Mouse (Mus musculus) thymus, postnatal 0 days (tissue): ENCODE results near the gene Gtf2f2. TPM values are rescaled to one million over a fixed set of nuclear protein-coding genes. Genes with fewer than 3 reads are reported as not detected.
"Not testable (repeated sequence)": the region's sequence is repeated elsewhere in the genome, so short reads cannot be mapped to it uniquely, and the experiment has no call there.

Experiments used
- DNase-seq: peaks from one replicate; pipeline ENCODE4 v3.0.0-alpha.2; 2015; ENCODE audit warnings: low spot score
- polyA plus RNA-seq: library from polyadenylated mRNA; unstranded; fragments of >200 nt; fragmentation: Nextera tagmentation; extraction: Ambion mirVana; gene quantifications from 2 replicates; pipeline ENCODE4 v1.2.1, GENCODE M21; 2015

Gene Gtf2f2
- polyA plus RNA-seq, 1 experiment from 2014 or later: 63.8 TPM

DNA sequence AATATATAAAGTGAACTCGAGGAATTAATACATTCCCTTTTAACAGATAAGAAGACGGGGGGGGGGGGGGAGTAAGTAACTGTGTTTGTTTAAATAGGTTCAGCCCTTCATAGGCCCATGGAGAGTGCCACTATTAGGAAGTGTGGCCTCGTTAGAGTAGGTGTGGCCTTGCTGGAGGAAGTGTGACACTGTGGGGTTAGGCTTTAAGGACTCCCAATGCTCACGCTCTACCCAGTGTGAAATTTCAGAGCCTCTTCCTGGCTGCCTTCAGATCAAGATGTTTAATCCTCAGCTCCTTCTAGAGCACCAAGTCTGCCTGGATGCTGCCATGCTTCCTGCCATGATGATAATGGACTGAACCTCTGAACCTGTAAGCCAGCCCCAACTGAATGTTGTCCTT lies 8.9 kb downstream of the Gtf2f2 start:
- DNase-seq: no peak

GRCm38 (mm10) chr14:75998082-75998481 lies 12.6 kb downstream of the Gtf2f2 start:
- no peak for DNase-seq

DNA sequence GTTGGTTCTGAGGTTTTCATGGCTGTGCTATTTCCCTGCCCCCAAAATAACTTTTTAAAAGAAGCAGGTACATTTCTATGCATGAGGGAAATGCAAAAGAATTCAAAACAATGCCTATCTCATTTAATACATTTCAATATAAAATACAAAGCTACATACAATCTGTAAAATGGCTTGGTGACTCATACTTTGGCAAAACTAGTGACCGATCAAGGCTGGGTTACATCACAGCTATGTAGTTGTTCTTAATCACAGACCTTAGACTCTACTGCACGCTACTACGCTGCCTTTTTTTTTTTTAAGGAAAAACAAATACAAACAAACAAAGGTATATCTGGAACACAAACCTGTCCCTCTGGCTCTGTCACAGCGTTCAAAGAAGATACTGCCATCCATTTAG lies 18.3 kb downstream of the Gtf2f2 start:
- no peak for DNase-seq

DNA sequence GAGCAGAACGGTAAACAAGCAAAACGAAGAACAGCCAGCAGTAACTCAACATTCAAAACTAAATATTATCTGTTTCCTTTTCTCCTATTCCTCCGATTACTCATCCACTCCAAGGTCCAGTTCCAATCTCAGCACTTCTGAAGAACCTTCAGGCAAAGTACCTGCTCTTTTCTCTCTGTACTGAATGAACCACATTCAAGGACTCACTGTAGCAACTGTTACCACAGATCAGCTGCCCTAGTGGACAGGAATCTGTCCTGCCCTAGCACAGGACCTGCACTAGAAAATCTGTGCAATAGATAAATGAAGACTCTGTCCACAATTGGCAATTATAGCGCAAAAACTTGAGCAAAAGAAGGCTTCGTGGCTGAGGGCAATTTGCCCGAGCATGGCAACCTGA lies 19.7 kb downstream of the Gtf2f2 start:
- no peak for DNase-seq

- no peak for DNase-seq
Observed at GRCm38 (mm10) chr14:75989168-75989567, 21.5 kb downstream of the Gtf2f2 start.

DNA sequence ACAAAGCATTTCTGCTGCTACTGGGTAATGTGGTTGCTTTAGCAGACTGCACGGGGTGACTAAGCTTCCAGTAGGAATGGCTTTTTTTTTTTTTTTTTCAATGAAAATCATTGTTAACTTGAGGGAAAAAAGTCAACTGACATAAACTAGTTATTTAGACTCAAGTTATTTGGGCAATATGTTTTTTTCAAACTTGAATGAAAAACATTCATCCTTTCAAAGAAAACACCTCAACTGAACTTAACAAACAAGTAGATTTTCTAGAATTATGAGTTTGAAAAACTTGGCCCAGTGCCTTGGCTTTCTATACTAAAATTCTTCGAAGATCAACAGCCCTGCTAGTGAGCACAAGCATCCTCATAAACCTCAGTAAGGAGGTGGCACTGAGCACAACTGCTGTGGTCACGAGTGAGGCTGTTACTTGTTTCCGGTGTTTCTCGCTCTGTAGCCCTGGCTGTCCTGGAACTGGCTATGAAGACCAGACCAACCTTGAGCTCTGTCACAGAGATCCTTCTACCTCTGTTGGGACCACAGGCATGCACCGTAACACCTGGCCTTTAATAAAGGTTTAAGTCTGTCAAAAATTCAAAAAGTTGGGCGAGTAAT lies 23.7 kb downstream of the Gtf2f2 start:
- DNase-seq: peak; percentile 4

GRCm38 (mm10) chr14:75985112-75985511 lies 25.6 kb downstream of the Gtf2f2 start:
- no peak for DNase-seq

DNA sequence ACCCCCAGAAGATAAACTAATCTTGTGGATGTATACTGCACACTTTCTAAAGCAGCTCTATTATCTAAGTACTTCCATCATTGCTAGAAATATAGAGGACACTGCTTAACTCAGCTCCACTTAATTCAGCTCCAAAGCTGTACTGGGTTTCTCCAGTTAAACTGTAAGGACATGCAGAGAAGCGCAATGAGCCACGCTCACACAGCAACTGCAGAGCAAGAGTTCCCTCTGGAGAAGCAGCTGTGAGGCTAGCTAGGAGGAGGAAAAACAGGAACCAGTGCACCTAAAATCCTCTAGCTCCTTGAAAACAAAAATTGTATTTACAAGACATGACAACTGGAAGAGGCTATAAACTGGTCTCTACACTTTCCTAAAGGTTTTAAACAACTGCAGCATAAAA lies 26.8 kb downstream of the Gtf2f2 start:
- DNase-seq: no peak

DNA sequence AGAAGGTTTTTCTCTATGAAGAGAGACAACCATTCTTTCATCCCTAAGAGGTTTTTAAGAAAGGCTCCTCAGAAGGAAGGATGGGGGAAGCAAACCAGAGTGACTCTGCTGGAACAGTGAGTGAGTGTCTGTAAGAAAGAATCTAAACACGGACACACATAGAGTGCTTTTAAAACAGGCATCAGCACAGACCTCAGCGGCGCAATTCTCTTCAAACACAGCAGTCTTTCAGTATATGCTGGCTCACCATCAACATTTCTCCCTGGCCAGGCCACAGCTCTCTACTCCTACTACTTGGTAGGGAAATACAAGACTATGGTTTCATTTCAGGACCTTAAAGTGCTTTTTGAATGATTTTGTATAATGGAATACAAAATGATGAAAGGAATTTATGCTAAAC lies 29.4 kb downstream of the Gtf2f2 start:
- no peak for DNase-seq

GRCm38 (mm10) chr14:75976107-75976506 lies 34.6 kb downstream of the Gtf2f2 start:
- no peak for DNase-seq

DNA sequence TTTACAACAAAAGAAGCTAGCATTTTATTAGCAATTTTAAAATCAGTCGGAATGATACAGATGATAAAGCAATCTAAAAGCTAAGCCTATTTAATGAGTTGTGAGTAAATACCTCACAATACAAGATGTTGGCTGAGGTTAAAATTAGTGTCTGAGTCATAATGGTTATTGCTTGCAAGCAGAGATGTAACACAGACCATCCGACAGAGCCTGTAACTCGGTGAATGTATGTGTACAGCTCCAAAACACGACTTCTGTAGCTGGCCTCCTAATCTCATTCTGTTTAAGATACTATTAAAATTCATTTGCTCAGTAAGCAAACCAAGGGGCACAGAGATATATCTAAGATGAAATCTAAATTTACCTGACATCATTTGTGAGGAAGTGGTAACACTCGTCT lies 43.4 kb downstream of the Gtf2f2 start:
- DNase-seq: no peak

DNA sequence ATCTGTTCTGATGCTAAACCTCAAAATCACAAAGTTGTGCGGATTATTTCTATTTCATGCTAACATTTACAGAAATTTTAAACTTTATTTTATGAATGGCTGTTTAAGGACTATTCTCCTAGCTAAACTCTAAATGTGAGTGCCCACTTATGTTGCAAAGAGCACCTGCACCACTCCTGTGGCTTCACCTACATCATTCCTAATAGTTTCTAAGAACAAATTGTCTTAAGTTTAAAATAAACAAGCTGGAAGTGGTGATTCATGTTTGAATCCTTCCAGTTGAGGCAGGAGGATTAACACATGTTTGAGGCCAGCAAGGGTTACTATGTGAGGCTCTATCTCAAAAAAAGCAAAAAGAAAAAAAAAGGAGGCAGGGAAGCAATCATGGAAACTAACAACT lies 46.2 kb downstream of the Gtf2f2 start:
- no peak for DNase-seq

DNA sequence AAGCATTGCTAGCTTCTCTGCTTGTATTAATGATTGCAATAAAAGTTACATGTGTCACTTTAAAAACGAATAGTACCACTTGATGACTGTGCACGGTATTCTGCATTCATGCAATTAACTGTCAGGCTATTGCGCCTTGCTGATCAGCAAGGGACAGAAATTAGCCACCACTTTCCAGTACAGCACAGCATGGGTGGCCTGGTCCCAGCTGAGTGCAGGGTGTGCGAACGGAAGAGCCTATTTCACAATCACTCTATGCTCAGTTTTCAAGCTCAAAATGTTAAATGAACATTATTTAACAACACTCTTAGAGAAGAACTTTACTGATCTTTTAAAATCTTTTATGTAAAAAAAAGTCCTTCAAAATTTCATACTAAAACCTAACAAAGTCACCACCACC lies 46.7 kb downstream of the Gtf2f2 start:
- no peak for DNase-seq

DNA sequence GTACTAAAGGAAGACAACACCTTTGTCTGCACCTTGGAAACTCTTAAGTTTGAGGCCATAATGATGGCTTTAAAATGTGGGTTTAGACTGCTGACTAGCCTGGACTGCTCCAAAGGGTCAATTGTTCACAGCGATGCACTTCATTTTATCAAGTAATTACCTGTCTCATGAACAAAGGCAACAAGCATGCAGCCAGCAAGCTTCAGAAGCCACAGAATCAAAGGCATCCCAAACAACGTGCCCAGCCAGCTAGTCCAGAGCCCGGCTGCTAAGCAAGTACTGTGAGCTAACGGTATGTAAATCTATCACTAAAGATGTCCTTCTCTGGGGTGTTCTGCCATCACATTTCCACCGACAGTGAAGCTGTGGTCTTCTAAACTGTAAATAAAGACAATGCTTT lies 47.5 kb downstream of the Gtf2f2 start:
- DNase-seq: no peak

DNA sequence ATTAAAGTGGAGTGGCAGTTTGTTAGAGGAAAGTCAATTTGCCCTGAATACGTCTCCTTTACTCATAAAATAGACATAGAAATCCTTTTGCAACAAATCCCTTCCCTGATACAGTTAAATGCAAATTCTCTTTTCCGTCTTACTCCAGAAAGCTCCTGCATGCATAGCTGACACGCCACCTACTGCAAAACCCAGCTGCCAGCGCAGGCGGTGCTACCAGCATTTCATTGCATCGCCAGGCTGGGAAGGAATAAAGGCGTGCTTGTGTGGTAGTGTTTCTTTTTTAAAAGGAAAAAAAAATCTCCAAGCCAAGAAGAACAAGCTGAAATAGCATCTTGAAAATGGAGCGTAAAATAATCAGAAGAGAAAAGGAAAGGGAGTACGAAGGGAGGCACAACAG lies 48.4 kb downstream of the Gtf2f2 start:
- DNase-seq: no peak

DNA sequence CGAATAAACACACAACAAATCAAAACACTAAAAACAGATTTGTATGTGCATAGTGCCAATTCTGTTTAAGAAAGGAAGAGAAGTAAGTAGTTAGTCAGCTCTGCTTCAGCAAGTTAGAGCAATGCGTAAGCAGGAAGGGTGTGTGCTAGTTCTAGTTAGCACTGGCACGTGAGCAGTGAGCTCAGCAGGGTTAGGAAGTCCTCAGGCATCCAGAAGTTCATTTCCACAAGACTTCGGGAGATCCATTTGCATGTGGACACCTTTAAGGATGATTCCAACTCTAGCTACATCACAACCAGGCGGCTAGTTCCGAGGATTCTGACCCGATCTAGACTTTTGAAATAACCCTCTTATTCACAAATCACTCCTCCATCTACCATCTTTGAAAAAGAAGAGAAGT lies 55.9 kb downstream of the Gtf2f2 start, which contains the start of gene Kctd4:
Gene Kctd4 (plus strand): TSS at position 244 of the 400 bp plus-strand sequence.
- no peak for DNase-seq

GRCm38 (mm10) chr14:75953011-75953410 lies 57.7 kb downstream of the Gtf2f2 start:
- no peak for DNase-seq

- DNase-seq: no peak
Observed at GRCm38 (mm10) chr14:75947674-75948073, 63.0 kb downstream of the Gtf2f2 start.

DNA sequence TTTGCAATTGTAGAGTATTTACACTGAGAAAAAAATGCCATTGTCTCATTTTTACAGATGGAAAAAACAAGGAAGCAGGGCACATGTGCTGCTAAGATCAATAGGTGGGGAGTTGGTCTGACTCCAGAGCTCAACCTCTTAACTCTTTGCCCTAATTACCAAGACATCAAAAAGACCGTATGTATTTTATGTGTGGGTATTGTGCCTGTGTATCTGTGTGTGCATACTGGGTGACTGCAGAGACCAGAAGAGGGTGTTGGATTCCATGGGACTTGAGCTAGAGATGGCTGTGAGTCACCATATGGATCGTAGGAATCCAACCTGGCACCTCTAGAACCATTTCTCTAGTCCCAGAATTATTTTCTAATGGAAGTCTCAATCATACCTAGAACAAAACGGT lies 68.3 kb downstream of the Gtf2f2 start:
- no peak for DNase-seq

DNA sequence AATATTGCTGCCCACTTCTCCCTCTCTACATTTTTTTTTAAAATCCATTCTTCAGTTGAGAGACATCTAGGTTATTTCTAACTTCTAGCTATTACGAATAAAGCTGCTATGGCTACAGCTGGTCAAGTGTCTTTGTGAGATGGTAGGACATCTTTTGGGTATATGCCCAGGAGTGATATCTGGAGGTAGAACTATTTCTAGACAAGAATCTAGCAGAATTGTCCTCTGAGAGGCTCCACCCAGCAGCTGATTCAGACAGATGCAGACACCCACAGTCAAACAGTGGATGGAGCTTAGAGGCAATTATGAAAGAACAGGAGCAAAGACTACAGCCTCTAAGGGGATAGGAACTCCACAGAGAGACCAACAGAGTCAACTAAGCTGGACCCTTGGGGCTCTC lies 69.2 kb downstream of the Gtf2f2 start:
- no peak for DNase-seq

DNA sequence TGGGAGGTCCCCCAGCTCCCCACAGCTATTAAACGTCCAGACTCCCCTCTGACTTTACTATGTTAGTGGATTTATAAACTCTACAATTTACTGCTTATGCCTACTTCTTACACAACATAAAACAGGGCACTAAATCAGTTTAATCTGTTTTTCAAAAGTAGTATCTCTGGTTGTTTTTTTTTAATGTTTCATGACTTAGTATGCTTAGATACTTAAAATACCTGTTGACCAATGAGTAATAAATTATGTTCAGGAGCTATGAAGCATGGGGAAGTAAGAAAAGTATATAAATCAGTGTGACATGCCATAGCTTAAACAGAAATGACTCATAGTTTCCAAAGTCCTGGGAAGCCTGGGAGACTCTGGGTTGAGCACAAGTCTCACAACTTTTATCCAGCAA lies 73.0 kb downstream of the Gtf2f2 start:
- no peak for DNase-seq

DNA sequence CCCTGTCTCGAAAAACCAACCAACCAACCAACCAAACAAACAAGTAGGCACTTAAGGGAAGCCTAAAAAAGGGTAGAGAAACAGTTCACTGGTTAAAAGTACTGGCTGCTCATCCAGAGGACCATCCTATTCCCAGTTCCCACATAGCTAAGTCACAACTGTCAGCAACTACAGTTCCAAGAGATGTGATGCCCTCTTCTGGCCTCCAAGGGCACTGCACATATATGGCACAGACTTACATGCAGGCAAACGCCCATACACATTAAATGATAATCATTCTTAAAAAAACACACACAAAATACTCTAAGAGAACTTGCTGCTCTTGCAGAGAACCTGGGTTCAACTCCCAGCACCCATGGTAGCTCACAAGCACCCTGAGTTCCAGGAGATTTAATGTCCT lies 76.3 kb downstream of the Gtf2f2 start:
- DNase-seq: peak; percentile 8

- no peak for DNase-seq
Observed at GRCm38 (mm10) chr14:75931266-75931665, 79.4 kb downstream of the Gtf2f2 start.

GRCm38 (mm10) chr14:75929713-75930112 lies 81.0 kb downstream of the Gtf2f2 start:
- DNase-seq: not testable (repeated sequence)
